Mouse (Mus musculus) B cell, adult 62 days (primary cell): ENCODE measurements around the gene Pdgfa. TPM values are rescaled to one million over a fixed set of nuclear protein-coding genes. Genes with fewer than 3 reads are reported as not detected.

ENCODE experiments used
- total RNA-seq: library from RNA; stranded (reverse); gene quantifications from 4 replicates; pipeline ENCODE4 v1.2.4, GENCODE M21; 2023

The Pdgfa gene
- total RNA-seq: not detected in 4 replicates

DNA sequence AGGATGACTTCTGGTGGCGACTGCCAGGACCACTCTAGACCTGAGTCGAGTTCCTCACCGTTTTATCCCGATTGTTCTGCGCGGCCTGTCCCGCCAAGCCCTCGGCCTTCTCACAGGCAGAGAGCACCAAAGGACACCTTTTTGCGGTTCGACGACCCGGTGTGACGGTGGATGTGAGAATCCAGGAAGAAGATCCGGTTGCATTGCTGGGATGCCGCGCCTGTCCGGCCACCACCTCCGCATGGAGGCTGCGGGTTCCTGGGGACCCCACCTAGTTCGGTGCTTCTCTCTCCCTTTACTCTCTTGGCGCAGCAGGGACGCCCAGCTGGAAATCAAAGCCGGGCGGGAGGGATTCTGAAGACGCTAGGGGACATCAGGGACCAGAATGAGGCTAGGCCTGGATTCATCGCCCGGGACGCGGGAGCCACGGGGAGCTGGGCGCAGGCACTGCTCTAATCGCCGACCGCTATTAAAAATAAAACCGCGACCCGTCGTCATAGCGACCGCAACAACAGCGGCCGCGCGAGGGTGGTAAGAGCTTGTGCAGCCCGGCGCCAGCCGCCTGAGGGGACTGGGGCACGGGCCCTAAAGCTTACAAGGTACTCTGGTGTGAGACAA is at the start of gene Pdgfa:
Pdgfa (minus strand) TSS at position 200 of the 618 bp plus-strand sequence.

Other genes with a start within 250 kb of the Pdgfa start
- not detected in 4 replicates for gene Fam20c, start 242.9 kb downstream of the Pdgfa start, total RNA-seq
- gene Gm5294, start 177.3 kb downstream of the Pdgfa start, total RNA-seq: not detected in 4 replicates
- gene Prkar1b, start 152.6 kb upstream of the Pdgfa start, total RNA-seq: 0.83 to 1.5 TPM (median 1.2 TPM) in 3 of 4 replicates, not detected in the other
- 11.0 to 19.5 TPM (median 14.0 TPM) in 4 replicates for gene Dnaaf5, start 152.9 kb upstream of the Pdgfa start, total RNA-seq
- 56.6 to 69.0 TPM (median 62.6 TPM) in 4 replicates for gene Sun1, start 203.3 kb upstream of the Pdgfa start, total RNA-seq